Mouse (Mus musculus) limb, embryonic 11.5 days (tissue): ENCODE results near the gene Zfp143. TPM values are rescaled to one million over a fixed set of nuclear protein-coding genes. Genes with fewer than 3 reads are reported as not detected.
"Not testable (repeated sequence)": the region's sequence is repeated elsewhere in the genome, so short reads cannot be mapped to it uniquely, and the experiment has no call there.

Source experiments
- ATAC-seq: fragments of 200-750 bp; cut with Nextera tagmentation; 2 replicates; pipeline ENCODE4 v1.8.0; 2017; ENCODE audit warnings: low read depth; ENCODE audit not compliant: insufficient number of reproducible peaks, low FRiP score, low TSS enrichment
- DNase-seq: peaks from one replicate; pipeline ENCODE4 v3.0.0-alpha.2; 2015; ENCODE audit warnings: low spot score
- H3K27ac ChIP-seq: fragments of 300-500 bp; sonication (generic); replicated peaks from 2 replicates; pipeline ENCODE4 v1.5.1; 2014; ENCODE audit warnings: low read depth, mild to moderate bottlenecking, low read length
- H3K27me3 ChIP-seq: fragments of 300-500 bp; sonication (generic); 2 replicates; pipeline ENCODE4 v1.6.1; 2014; ENCODE audit warnings: mild to moderate bottlenecking, low read length, mixed read lengths; ENCODE audit not compliant: control insufficient read depth, insufficient read depth
- H3K36me3 ChIP-seq: fragments of 300-500 bp; sonication (generic); 2 replicates; pipeline ENCODE4 v1.6.1; 2014; ENCODE audit warnings: mild to moderate bottlenecking, low read length, moderate library complexity, mixed read lengths; ENCODE audit not compliant: control insufficient read depth, insufficient read depth
- H3K4me1 ChIP-seq: fragments of 300-500 bp; sonication (generic); 2 replicates; pipeline ENCODE4 v1.6.1; 2014; ENCODE audit warnings: low read length, mixed read lengths; ENCODE audit not compliant: control insufficient read depth, insufficient read depth
- H3K4me2 ChIP-seq: fragments of 300-500 bp; sonication (generic); 2 replicates; pipeline ENCODE4 v1.6.1; 2014; ENCODE audit warnings: low read depth, mild to moderate bottlenecking, moderate library complexity; ENCODE audit not compliant: severe bottlenecking
- H3K4me3 ChIP-seq: fragments of 300-500 bp; sonication (generic); 2 replicates; pipeline ENCODE4 v1.5.1; 2014; ENCODE audit warnings: low read depth, low read length
- H3K9ac ChIP-seq: fragments of 300-500 bp; sonication (generic); 2 replicates; pipeline ENCODE4 v1.6.1; 2014; ENCODE audit warnings: mild to moderate bottlenecking, low read length
- H3K9me3 ChIP-seq: fragments of 300-500 bp; sonication (generic); 2 replicates; pipeline ENCODE4 v1.6.1; 2016; ENCODE audit warnings: low read length; ENCODE audit not compliant: control insufficient read depth
- WGBS: fragments of 180-500 bp; shearing (Covaris S2); extraction: QIAGEN DNeasy Blood & Tissue Kit; methylation state at CpG from one replicate; pipeline ENCODE4 v1.1.7; 2014; 5-methylcytosine and 5-hydroxymethylcytosine counted together
- polyA plus RNA-seq: library from polyadenylated mRNA; unstranded; fragments of >200 nt; fragmentation: Nextera tagmentation; extraction: Ambion mirVana; gene quantifications from 2 replicates; pipeline ENCODE4 v1.2.1, GENCODE M21; 2014

The Zfp143 gene
- polyA plus RNA-seq, 1 experiment from 2014 or later, result 27.0 TPM

GRCm38 (mm10) chr7:110128566-110128965 is 67.5 kb downstream of the Zfp143 start:
- Histone ChIP-seq H3K4me1 (peaks cover 6% of the 10 kb centered on the region; the same call in 1 of the 2 replicates), H3K9ac (no peak overlapping the region), H3K27me3 (no peaks in the 10 kb centered on the region), H3K27ac (no peak overlapping the region), H3K9me3 (no peaks in the 10 kb centered on the region), H3K36me3 (peaks cover 14% of the 10 kb centered on the region), H3K4me3 (no peak overlapping the region), H3K4me2 (no peak overlapping the region)
- DNase-seq (no peak), ATAC-seq (no peak)
- 80% methylated on average over 2 of the region's 2 CpGs for WGBS

DNA sequence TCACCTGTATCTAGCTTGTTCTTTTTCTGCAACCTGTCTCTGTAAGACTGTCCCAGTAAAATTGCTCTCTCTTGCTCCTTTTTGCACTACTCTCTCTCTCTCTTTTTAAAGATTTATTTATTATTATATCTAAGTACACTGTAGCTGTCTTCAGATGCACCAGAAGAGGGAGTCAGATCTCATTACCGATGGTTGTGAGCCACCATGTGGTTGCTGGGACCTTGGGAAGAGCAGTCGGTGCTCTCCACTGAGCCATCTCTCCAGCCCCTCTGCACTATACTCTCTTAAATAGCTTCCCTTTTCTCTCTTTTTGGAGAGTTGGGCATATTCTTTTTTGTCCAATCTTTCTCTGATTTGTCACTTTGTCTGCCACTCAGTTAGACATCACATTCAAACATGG is 71.3 kb downstream of the Zfp143 start:
- H3K4me1 ChIP-seq, H3K27ac ChIP-seq, DNase-seq, H3K27me3 ChIP-seq, H3K9me3 ChIP-seq, H3K9ac ChIP-seq, H3K4me3 ChIP-seq, H3K4me2 ChIP-seq, ATAC-seq: not testable (repeated sequence)
- 77% methylated on average over 2 of the region's 2 CpGs for WGBS
- H3K36me3 ChIP-seq, result peaks cover 25% of the 10 kb centered on the region

DNA sequence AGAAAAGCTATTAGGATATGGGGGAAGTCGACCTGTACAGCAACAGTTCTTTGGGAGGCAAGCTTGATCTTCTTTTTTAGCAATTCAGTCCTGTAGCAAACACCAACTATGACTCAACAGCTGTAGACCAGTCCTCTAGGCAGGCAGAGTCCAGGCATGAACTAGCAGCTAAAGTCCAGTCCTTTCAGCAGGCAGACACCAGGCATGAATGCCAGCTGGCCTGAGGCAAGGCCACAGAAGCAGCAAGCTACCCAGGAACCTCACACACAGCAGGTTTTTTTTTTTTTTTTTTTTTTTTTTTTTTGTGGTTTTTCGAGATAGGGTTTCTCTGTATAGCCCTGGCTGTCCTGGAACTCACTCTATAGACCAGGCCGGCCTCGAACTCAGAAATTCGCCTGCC is 73.0 kb downstream of the Zfp143 start:
- Histone ChIP-seq H3K4me3 (no peak overlapping the region), H3K9me3 (no peaks in the 10 kb centered on the region), H3K27ac (no peak overlapping the region), H3K27me3 (no peaks in the 10 kb centered on the region), H3K36me3 (peaks cover 35% of the 10 kb centered on the region), H3K4me1 (no peaks in the 10 kb centered on the region), H3K9ac (no peak overlapping the region), H3K4me2 (no peak overlapping the region)
- ATAC-seq, result no peak
- 97% methylated on average over 5 of the region's 5 CpGs for WGBS
- DNase-seq, result no peak

- Histone ChIP-seq H3K9me3 (no peaks in the 10 kb centered on the region), H3K27ac (no peak overlapping the region), H3K4me1 (no peaks in the 10 kb centered on the region), H3K36me3 (peaks cover 48% of the 10 kb centered on the region), H3K4me2 (no peak overlapping the region), H3K27me3 (no peaks in the 10 kb centered on the region), H3K4me3 (no peak overlapping the region), H3K9ac (no peak overlapping the region)
- DNase-seq (no peak), ATAC-seq (no peak)
- WGBS, result 91% methylated on average over 2 of the region's 2 CpGs
Measured at GRCm38 (mm10) chr7:110138538-110138937, 77.5 kb downstream of the Zfp143 start.

GRCm38 (mm10) chr7:110143863-110144262 is 82.8 kb downstream of the Zfp143 start:
- 98% methylated on average over 1 of the region's 1 CpGs for WGBS
- Histone ChIP-seq H3K9me3 (no peaks in the 10 kb centered on the region), H3K4me3 (no peak overlapping the region), H3K27ac (no peak overlapping the region), H3K4me1 (no peaks in the 10 kb centered on the region), H3K9ac (no peak overlapping the region), H3K4me2 (no peak overlapping the region), H3K27me3 (no peaks in the 10 kb centered on the region), H3K36me3 (peaks cover 22% of the 10 kb centered on the region)
- ATAC-seq (no peak), DNase-seq (no peak)

Other genes starting within 250 kb of the Zfp143 start
- 0.40 and 0.87 TPM in 2 replicates for gene Scube2, start 195.5 kb upstream of the Zfp143 start, polyA plus RNA-seq
- 47.2 and 51.7 TPM in 2 replicates for gene Dennd5a, start 100.7 kb upstream of the Zfp143 start, polyA plus RNA-seq
- 75.7 and 79.4 TPM in 2 replicates for gene Tmem41b, start 74.3 kb upstream of the Zfp143 start, polyA plus RNA-seq
- gene Ipo7, start 42.9 kb upstream of the Zfp143 start, polyA plus RNA-seq, result 19.8 and 33.0 TPM in 2 replicates
- 35.6 and 38.4 TPM in 2 replicates for gene Wee1, start 60.8 kb downstream of the Zfp143 start, polyA plus RNA-seq
- gene Swap70, start 160.5 kb downstream of the Zfp143 start, polyA plus RNA-seq, result 28.2 and 30.4 TPM in 2 replicates